ENCODE assay signal across 23 mouse cellular contexts in genomic region chr6:90813526-90813925, GRCm38 (mm10).
A peak's percentile ranks its signal among the peaks of the same experiment; 100 is the strongest.
DNase-seq lines count a peak whose midpoint lies in the region; ATAC-seq and TF ChIP-seq lines count a peak whose summit lies in the region.
"Had no signal": no experiment of that assay in that cellular context is flagged by ENCODE, and none has a peak within 500 bp of the region (broad histone marks: within the 10 kb centered on the region; RNA-seq: fewer than 3 reads in every experiment).

No protein-coding gene starts in this region.

- ATAC-seq in cerebellum, adult (ENCODE audit: insufficient number of reproducible peaks, low FRiP score, low TSS enrichment) = no peak
- ATAC-seq in hindbrain, postnatal 0 days = no peak
- no peak for ATAC-seq in hindbrain, embryonic 12.5 days (ENCODE audit: low FRiP score)
- ATAC-seq: activated CD4-positive, CD25-positive, alpha-beta regulatory T cell, adult 4 months; forebrain, embryonic 14.5 days; intestine, postnatal 0 days had no signal

- WGBS in hindbrain, postnatal 0 days = 82% methylated on average over 1 of the region's 1 CpGs
- WGBS in hindbrain, embryonic 12.5 days = 83% methylated on average over 1 of the region's 1 CpGs

- no peaks in the 10 kb centered on the region for H3K9me3 ChIP-seq in hindbrain, postnatal 0 days (ENCODE audit: low read length)
- H3K9me3 ChIP-seq in hindbrain, embryonic 12.5 days (replicated peaks) = no peaks in the 10 kb centered on the region
- H3K9me3 ChIP-seq: embryonic facial prominence, embryonic 12.5 days; embryonic facial prominence, embryonic 15.5 days; heart, embryonic 10.5 days; heart, embryonic 13.5 days had no signal

- no peak overlapping the region for H3K4me3 ChIP-seq in hindbrain, postnatal 0 days (ENCODE audit: low read length)
- H3K4me3 ChIP-seq in hindbrain, embryonic 12.5 days = no peak overlapping the region
- no peak overlapping the region for H3K4me3 ChIP-seq in left cerebral cortex, adult 2 months
- H3K4me3 ChIP-seq: embryonic facial prominence, embryonic 12.5 days; embryonic facial prominence, embryonic 15.5 days; heart, adult 2 months; heart, embryonic 10.5 days; heart, embryonic 13.5 days had no signal

- H3K9ac ChIP-seq in hindbrain, postnatal 0 days (replicated peaks; ENCODE audit: low read length) = no peak overlapping the region
- no peak overlapping the region for H3K9ac ChIP-seq in hindbrain, embryonic 12.5 days
- H3K9ac ChIP-seq: embryonic facial prominence, embryonic 12.5 days; embryonic facial prominence, embryonic 15.5 days; heart, embryonic 13.5 days; hindbrain, embryonic 14.5 days had no signal

- H3K27me3 ChIP-seq in hindbrain, postnatal 0 days (ENCODE audit: insufficient read depth, low read length) = no peaks in the 10 kb centered on the region
- H3K27me3 ChIP-seq in hindbrain, embryonic 12.5 days = no peaks in the 10 kb centered on the region
- H3K27me3 ChIP-seq: embryonic facial prominence, embryonic 12.5 days; embryonic facial prominence, embryonic 15.5 days had no signal

- H3K27ac ChIP-seq in hindbrain, postnatal 0 days = no peak overlapping the region
- H3K27ac ChIP-seq in hindbrain, embryonic 12.5 days = no peak overlapping the region
- peak overlapping the region; percentile 51 for H3K27ac ChIP-seq in left cerebral cortex, adult 2 months
- H3K27ac ChIP-seq: embryonic facial prominence, embryonic 12.5 days; embryonic facial prominence, embryonic 15.5 days; heart, adult 2 months; heart, embryonic 10.5 days; heart, embryonic 13.5 days; hindbrain, embryonic 14.5 days had no signal

- no peaks in the 10 kb centered on the region for H3K36me3 ChIP-seq in hindbrain, postnatal 0 days (ENCODE audit: insufficient read depth, low read length)
- no peaks in the 10 kb centered on the region for H3K36me3 ChIP-seq in hindbrain, embryonic 12.5 days
- H3K36me3 ChIP-seq: embryonic facial prominence, embryonic 12.5 days; embryonic facial prominence, embryonic 15.5 days; heart, embryonic 10.5 days; heart, embryonic 13.5 days had no signal

- peak; percentile 35 for DNase-seq in cerebellum, adult 11 months
- peak; percentile 62 for DNase-seq in cerebellum, adult 9-11 months
- DNase-seq in cerebellum, adult 8-10 months = no peak
- DNase-seq in hindbrain, postnatal 0 days (ENCODE audit: low spot score) = no peak
- DNase-seq in left cerebral cortex, adult 2 months (ENCODE audit: extremely low spot score in 1 of 2, low spot score in 2 of 2) = no peak
- no peak for DNase-seq in left cerebral cortex, postnatal 4 days
- DNase-seq: adrenal gland, adult 8-10 months; adrenal gland, postnatal 25 days; gastrocnemius, postnatal 10 days; gastrocnemius, postnatal 36 days; heart, adult 2 months; heart, postnatal 14 days; heart, postnatal 4 days had no signal

- no peak overlapping the region for H3K4me2 ChIP-seq in hindbrain, postnatal 0 days (ENCODE audit: low read depth, low read length)
- no peak overlapping the region for H3K4me2 ChIP-seq in hindbrain, embryonic 12.5 days (replicated peaks)
- H3K4me2 ChIP-seq: embryonic facial prominence, embryonic 12.5 days; embryonic facial prominence, embryonic 15.5 days; heart, embryonic 13.5 days; hindbrain, embryonic 14.5 days had no signal

- intact Hi-C loops in left cerebral cortex, adult 2 months (cut with DNase I) = no loop called here
- intact Hi-C loops in left cerebral cortex, postnatal 4 days (cut with DNase I) = loop anchor here (5.0 to 10.0 kb wide), 2 partner anchors 76 to 471 kb away; no protein-coding TSS in a partner anchor

- peak; percentile 18 for TF ChIP-seq CTCF in hindbrain, postnatal 0 days (IDR thresholded peaks at IDR 0.05; ENCODE audit: low read depth)
- TF ChIP-seq CTCF in left cerebral cortex, adult 2 months (IDR thresholded peaks at IDR 0.05) = no peak; the same call in 1 of the 2 replicates

- peaks cover 22% of the 10 kb centered on the region for H3K4me1 ChIP-seq in hindbrain, postnatal 0 days (ENCODE audit: insufficient read depth, low read length)
- H3K4me1 ChIP-seq in hindbrain, embryonic 12.5 days = peaks cover 36% of the 10 kb centered on the region

Comparison
In these comparisons a context has a peak if more than half of its experiments do, and no peak if none do; other contexts are left out.
1. DNase-seq: peak in cerebellum, adult 11 months (single experiment) and cerebellum, adult 9-11 months (single experiment); none in cerebellum, adult 8-10 months (single experiment), hindbrain, postnatal 0 days (single experiment), left cerebral cortex, adult 2 months (0 of 2) and left cerebral cortex, postnatal 4 days (single experiment).